Mouse (Mus musculus) midbrain, embryonic 11.5 days (tissue): ENCODE results near the gene Wnt11. TPM values are rescaled to one million over a fixed set of nuclear protein-coding genes. Genes with fewer than 3 reads are reported as not detected.

Source experiments
- ATAC-seq: fragments of 200-750 bp; cut with Nextera tagmentation; 2 replicates; pipeline ENCODE4 v1.8.0; 2017; ENCODE audit warnings: moderate TSS enrichment, moderate library complexity; ENCODE audit not compliant: low FRiP score
- DNase-seq: peaks from one replicate; pipeline ENCODE4 v3.0.0; 2015; ENCODE audit warnings: low spot score; ENCODE audit errors: missing footprints
- H3K27ac ChIP-seq: fragments of 300-500 bp; sonication (generic); 2 replicates; pipeline ENCODE4 v1.5.1; 2014; ENCODE audit warnings: low read depth, low read length
- H3K27me3 ChIP-seq: fragments of 300-500 bp; sonication (generic); 2 replicates; pipeline ENCODE4 v1.6.1; 2014; ENCODE audit warnings: mild to moderate bottlenecking, low read length, moderate library complexity, mixed read lengths; ENCODE audit not compliant: control insufficient read depth, insufficient read depth
- H3K36me3 ChIP-seq: fragments of 300-500 bp; sonication (generic); 2 replicates; pipeline ENCODE4 v1.6.1; 2014; ENCODE audit warnings: mild to moderate bottlenecking, low read length, moderate library complexity, mixed read lengths; ENCODE audit not compliant: control insufficient read depth, insufficient read depth
- H3K4me1 ChIP-seq: fragments of 300-500 bp; sonication (generic); 2 replicates; pipeline ENCODE4 v1.6.1; 2014; ENCODE audit warnings: low read length; ENCODE audit not compliant: control insufficient read depth, insufficient read depth
- H3K4me2 ChIP-seq: fragments of 300-500 bp; sonication (generic); 2 replicates; pipeline ENCODE4 v1.6.1; 2014; ENCODE audit warnings: mild to moderate bottlenecking, moderate library complexity
- H3K4me3 ChIP-seq: fragments of 300-500 bp; sonication (generic); 2 replicates; pipeline ENCODE4 v1.5.1; 2014; ENCODE audit warnings: low read depth, low read length
- H3K9ac ChIP-seq: fragments of 300-500 bp; sonication (generic); 2 replicates; pipeline ENCODE4 v1.6.1; 2014; ENCODE audit warnings: low read length
- H3K9me3 ChIP-seq: fragments of 300-500 bp; sonication (generic); 2 replicates; pipeline ENCODE4 v1.6.1; 2016; ENCODE audit warnings: low read length; ENCODE audit not compliant: control insufficient read depth
- WGBS: fragments of 180-500 bp; shearing (Covaris S2); extraction: QIAGEN DNeasy Blood & Tissue Kit; methylation state at CpG from one replicate; pipeline ENCODE4 v1.1.7; 2014; 5-methylcytosine and 5-hydroxymethylcytosine counted together
- polyA plus RNA-seq: library from polyadenylated mRNA; unstranded; fragments of >200 nt; fragmentation: Nextera tagmentation; extraction: Ambion mirVana; gene quantifications from 2 replicates; pipeline ENCODE4 v1.2.1, GENCODE M21; 2014

The Wnt11 gene
- polyA plus RNA-seq, 1 experiment from 2014 or later: 0.71 TPM

DNA sequence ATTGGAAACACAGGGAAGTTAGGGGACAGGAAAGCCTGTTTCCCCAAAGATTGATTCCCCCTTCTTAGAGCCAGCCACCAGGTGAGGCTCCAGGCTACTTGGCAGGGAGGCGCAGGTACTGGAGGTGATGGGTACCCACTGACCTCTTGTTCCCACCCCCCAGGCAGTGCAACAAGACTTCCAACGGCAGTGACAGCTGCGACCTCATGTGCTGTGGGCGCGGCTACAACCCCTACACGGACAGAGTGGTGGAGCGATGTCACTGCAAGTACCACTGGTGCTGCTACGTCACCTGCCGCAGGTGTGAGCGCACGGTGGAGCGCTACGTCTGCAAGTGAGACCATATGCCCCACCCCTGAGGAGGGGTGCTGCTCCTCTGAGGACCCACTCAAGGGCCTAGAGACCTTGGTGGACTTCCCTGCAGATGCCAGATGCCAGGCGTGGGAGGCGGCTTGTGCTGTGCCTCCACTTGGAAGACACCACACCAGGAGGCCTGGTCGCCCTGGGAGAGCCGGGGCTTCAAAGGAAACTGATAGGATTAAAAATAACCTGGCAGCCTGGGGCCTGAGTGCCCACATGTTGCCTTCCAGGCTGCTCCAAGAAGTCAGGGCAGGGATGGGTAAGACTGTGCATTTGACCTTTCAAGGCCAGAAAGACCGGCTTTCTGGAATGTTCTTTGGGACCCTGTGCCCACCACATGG lies 18.2 kb downstream of the Wnt11 start:
- no peak overlapping the region for H3K4me3 ChIP-seq
- H3K36me3 ChIP-seq: no peaks in the 10 kb centered on the region
- H3K4me2 ChIP-seq: no peak overlapping the region
- no peak overlapping the region for H3K9ac ChIP-seq
- no peaks in the 10 kb centered on the region for H3K9me3 ChIP-seq
- H3K27ac ChIP-seq: no peak overlapping the region
- no peaks in the 10 kb centered on the region for H3K27me3 ChIP-seq
- 0 out of 2 replicates have a peak, but pooled peaks cover 3% of the 10 kb centered on the region for H3K4me1 ChIP-seq
- ATAC-seq (no peak), DNase-seq (no peak)
- 82% methylated on average over 18 of the region's 18 CpGs for WGBS

DNA sequence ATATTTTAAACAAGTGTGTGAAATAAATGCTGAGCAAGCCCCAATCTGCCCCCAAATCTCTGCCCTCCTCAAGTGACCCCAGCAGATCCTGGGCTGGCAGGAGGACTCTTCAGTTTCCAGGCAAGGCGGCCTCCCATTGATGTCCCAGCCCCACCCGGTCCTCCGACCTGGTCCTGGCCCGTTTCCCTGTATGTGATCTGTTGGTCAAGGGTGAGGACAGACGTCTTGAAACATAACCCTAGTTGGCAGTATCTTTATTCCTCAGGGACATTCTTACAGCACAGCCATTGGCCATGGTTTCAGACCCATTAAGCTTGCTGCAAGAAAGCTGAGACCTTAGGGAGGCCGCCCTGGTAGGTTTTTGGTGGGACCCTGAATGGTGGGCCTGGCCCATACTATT lies 18.9 kb downstream of the Wnt11 start:
- DNase-seq: peak; percentile 64
- ATAC-seq: no peak
- WGBS: 85% methylated on average over 6 of the region's 6 CpGs

DNA sequence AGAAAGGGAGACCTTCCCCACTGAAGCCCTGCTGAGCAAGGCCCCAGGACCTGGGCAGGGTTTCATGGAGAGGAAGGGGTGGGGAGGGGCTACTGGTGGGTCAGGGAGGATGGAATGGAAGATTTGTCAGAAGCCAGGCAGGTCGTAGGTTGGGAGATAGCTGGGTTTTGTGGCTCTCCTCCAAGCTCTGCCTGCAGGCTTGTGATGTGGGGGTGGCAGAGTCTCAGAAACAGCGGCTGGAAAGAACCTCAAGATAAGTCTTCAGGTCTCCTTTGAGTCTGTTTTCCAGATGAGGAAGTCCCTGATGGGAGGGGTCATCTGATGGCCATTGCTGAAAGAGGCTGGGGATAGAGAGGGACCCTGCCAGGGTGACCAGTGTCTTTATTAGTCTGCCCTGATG lies 20.5 kb downstream of the Wnt11 start:
- ATAC-seq: no peak
- H3K9ac ChIP-seq: no peak overlapping the region
- no peaks in the 10 kb centered on the region for H3K27me3 ChIP-seq
- H3K36me3 ChIP-seq: no peaks in the 10 kb centered on the region
- DNase-seq: peak; percentile 83
- no peak overlapping the region for H3K27ac ChIP-seq
- WGBS: 79% methylated on average over 2 of the region's 2 CpGs
- no peak overlapping the region for H3K4me2 ChIP-seq
- no peak overlapping the region for H3K4me3 ChIP-seq
- H3K4me1 ChIP-seq: 0 out of 2 replicates have a peak, but pooled peaks cover 3% of the 10 kb centered on the region
- no peaks in the 10 kb centered on the region for H3K9me3 ChIP-seq

More for the DNA sequence above, 18.9 kb downstream of the Wnt11 start:
- H3K9ac ChIP-seq: no peak overlapping the region
- H3K4me2 ChIP-seq: no peak overlapping the region
- H3K4me3 ChIP-seq: no peak overlapping the region
- no peaks in the 10 kb centered on the region for H3K36me3 ChIP-seq
- no peak overlapping the region for H3K27ac ChIP-seq
- 0 out of 2 replicates have a peak, but pooled peaks cover 3% of the 10 kb centered on the region for H3K4me1 ChIP-seq
- no peaks in the 10 kb centered on the region for H3K27me3 ChIP-seq
- no peaks in the 10 kb centered on the region for H3K9me3 ChIP-seq

DNA sequence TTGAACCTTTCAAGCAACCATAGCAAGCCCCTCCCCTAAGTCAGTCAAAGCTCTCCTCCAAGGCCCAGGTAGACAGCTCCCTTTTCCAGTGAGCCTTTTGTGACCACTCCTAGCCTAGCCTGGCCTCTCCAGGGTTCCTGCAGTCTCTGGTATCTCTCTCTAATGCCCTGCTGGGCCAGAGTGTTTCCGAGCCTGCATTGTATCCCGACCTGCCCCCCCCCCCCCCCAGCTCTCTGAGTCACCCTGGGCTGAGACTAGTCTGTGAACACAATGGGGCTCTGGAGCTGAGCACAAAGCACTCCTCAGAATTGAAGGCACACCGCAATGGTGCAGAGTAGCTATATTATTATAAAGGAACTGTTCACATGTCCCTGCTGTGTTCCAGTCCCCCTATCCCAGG lies 21.2 kb downstream of the Wnt11 start:
- DNase-seq: no peak
- Histone ChIP-seq H3K9ac (no peak overlapping the region), H3K27me3 (no peaks in the 10 kb centered on the region), H3K4me1 (0 out of 2 replicates have a peak, but pooled peaks cover 3% of the 10 kb centered on the region), H3K4me2 (no peak overlapping the region), H3K36me3 (no peaks in the 10 kb centered on the region), H3K9me3 (no peaks in the 10 kb centered on the region), H3K27ac (no peak overlapping the region), H3K4me3 (no peak overlapping the region)
- WGBS: 14% methylated on average over 3 of the region's 3 CpGs
- ATAC-seq: peak; percentile 30; the same call in 1 of the 2 replicates

DNA sequence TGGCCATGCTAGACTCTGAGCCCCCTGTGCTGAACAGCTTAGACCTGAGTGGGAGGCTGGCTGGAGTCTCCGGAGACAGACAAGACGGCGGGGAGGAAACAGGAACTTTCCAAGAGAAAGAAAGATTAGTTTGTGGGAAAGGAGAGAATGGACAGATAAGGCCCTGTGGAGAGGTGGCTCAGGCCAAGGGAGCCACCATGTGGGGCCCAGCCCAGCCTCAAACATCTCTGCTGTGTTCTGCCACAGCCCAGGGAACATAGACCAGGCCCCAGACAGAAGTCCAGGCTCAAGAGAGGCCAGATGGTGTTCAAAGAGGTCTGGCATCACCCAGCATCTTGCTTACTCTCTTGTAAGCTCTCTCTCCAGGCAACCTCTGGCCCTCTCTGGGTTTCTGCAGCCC lies 22.2 kb downstream of the Wnt11 start:
- no peak for ATAC-seq
- Histone ChIP-seq H3K9me3 (no peaks in the 10 kb centered on the region), H3K27me3 (no peaks in the 10 kb centered on the region), H3K4me2 (no peak overlapping the region), H3K9ac (no peak overlapping the region), H3K27ac (no peak overlapping the region), H3K36me3 (no peaks in the 10 kb centered on the region), H3K4me1 (0 out of 2 replicates have a peak, but pooled peaks cover 3% of the 10 kb centered on the region), H3K4me3 (no peak overlapping the region)
- 92% methylated on average over 3 of the region's 3 CpGs for whole genome bisulfite sequencing
- DNase-seq: no peak

DNA sequence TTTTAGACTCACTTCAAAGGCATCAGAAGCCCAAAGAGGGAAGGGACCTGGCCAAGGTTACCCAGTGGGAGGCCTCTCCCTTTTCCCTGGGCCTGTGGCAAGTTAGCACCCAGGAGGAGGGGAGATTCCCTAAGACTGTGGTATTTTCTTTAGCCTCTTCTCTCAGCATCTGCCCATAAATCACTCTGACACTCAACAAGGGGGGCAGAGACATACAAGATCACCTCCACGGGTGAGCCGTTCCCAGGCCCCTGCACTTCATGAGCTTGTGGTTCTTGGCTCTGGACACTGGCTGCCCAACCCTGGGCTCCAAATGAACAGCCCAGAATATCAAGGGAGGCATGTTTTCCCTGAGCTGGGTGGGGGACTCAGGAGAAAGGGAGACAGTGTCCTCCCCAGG lies 26.1 kb downstream of the Wnt11 start:
- H3K4me2 ChIP-seq: no peak overlapping the region
- ATAC-seq: no peak
- H3K9me3 ChIP-seq: no peaks in the 10 kb centered on the region
- DNase-seq: peak; percentile 60
- H3K27me3 ChIP-seq: no peaks in the 10 kb centered on the region
- H3K27ac ChIP-seq: no peak overlapping the region
- whole genome bisulfite sequencing: 67% methylated on average over 2 of the region's 2 CpGs
- no peak overlapping the region for H3K9ac ChIP-seq
- no peak overlapping the region for H3K4me3 ChIP-seq
- H3K36me3 ChIP-seq: no peaks in the 10 kb centered on the region
- 0 out of 2 replicates have a peak, but pooled peaks cover 1% of the 10 kb centered on the region for H3K4me1 ChIP-seq

DNA sequence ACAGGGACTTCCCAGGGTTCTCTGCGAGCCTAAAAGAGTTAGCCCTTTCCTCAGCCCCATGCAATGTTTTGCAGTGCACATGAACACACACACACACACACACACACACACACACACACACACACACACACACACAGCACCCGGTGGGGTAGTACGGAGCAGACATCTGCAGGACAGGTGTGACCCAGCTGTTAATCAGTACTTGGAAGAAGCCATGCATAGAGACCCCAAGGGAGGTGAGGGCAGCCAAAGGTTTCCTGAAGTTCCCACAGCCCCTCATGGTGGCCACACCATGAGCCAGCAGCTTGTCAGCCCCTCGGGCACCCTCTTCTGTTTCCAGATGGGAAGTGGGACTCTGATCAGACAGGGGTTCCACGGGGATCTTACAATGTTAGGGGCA lies 28.1 kb downstream of the Wnt11 start:
- no peak overlapping the region for H3K27ac ChIP-seq
- 84% methylated on average over 5 of the region's 5 CpGs for WGBS

DNA sequence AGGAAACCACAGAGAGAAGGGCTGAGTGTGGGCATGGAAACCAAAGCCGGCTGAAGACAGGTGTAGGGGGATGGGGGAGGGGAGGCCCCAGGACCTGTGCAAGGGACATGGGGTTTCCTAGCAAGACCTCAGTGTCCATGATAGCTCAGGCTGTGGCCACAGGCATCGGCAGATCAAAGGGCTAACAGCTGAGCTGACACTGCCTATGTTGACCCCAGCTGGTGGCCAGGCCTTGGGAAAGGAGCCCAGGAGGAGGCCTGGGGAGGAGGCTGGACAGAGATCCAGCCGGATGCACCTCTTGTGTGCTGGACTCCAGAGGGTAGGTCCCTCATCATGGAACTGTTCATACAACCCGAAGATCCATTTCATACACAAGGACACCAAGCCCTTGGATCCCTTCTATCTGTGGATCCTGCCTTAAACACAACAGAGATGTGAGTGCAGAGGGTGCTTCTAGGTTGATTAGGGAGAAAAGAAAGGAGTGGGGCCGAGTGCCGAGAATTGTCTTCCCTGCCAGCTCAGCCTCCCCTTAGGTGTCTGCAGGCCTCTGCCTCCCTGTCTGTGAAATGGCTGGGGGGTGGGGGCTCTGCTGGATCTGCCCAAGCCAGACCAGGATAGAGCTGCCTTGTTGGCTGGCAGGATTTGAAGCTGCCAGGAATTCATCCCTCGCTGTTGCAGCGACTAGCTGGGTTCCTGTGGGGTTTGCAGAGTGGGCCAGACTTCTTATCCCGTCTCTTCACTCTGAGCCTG lies 29.2 kb downstream of the Wnt11 start:
- no peaks in the 10 kb centered on the region for H3K4me1 ChIP-seq
- DNase-seq (no peak), ATAC-seq (no peak)
- H3K4me3 ChIP-seq: no peak overlapping the region
- no peak overlapping the region for H3K9ac ChIP-seq
- no peak overlapping the region for H3K27ac ChIP-seq
- no peaks in the 10 kb centered on the region for H3K36me3 ChIP-seq
- no peaks in the 10 kb centered on the region for H3K27me3 ChIP-seq
- no peak overlapping the region for H3K4me2 ChIP-seq
- H3K9me3 ChIP-seq: no peaks in the 10 kb centered on the region
- 38% methylated on average over 9 of the region's 9 CpGs for WGBS

More for the DNA sequence above, 28.1 kb downstream of the Wnt11 start:
- Histone ChIP-seq H3K4me3 (no peak overlapping the region), H3K4me2 (no peak overlapping the region), H3K9me3 (no peaks in the 10 kb centered on the region), H3K9ac (no peak overlapping the region), H3K27me3 (no peaks in the 10 kb centered on the region), H3K36me3 (no peaks in the 10 kb centered on the region), H3K4me1 (no peaks in the 10 kb centered on the region)
- no peak for DNase-seq
- ATAC-seq: no peak
